Comparison of ENCODE assay signal across 11 mouse cellular contexts in the genomic region with DNA sequence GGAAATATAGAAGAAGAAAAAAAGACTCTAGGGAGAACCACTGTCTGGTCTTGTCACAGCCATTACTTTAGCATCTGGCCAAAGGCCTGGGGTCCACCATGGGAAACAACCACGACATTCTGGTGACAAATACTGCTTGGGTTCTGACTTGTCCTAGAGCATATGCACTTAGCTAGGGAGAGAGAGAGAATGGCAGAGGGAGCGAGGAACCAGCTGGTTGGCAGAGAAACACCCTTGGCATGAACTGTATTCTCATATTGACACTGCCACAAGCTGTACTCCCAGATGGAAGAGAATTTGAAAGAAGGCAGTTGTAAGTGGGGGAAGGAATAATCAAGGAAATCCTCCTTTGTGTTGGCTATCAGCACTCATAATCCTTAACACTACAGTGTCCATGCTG.
A peak's percentile ranks its signal among the peaks of the same experiment; 100 is the strongest.
DNase-seq lines count a peak whose midpoint lies in the region; ATAC-seq and TF ChIP-seq lines count a peak whose summit lies in the region.
"Had no signal": no experiment of that assay in that cellular context is flagged by ENCODE, and none has a peak within 500 bp of the region (broad histone marks: within the 10 kb centered on the region; RNA-seq: fewer than 3 reads in every experiment).

No protein-coding gene starts in this region.

- peak overlapping the region; percentile 58; the same call in 1 of the 2 replicates for H3K27ac ChIP-seq in forebrain, embryonic 14.5 days (ENCODE audit: low read depth, low read length)
- no peak overlapping the region for H3K27ac ChIP-seq in forebrain, embryonic 10.5 days
- peak overlapping the region; percentile 26; the same call in 1 of the 2 replicates for H3K27ac ChIP-seq in hindbrain, postnatal 0 days
- H3K27ac ChIP-seq: heart, embryonic 13.5 days; liver, embryonic 12.5 days had no signal

- no peak overlapping the region for H3K9ac ChIP-seq in forebrain, embryonic 14.5 days (ENCODE audit: low read length)
- H3K9ac ChIP-seq in hindbrain, postnatal 0 days (replicated peaks; ENCODE audit: low read length) = no peak overlapping the region
- H3K9ac ChIP-seq: heart, embryonic 13.5 days; liver, embryonic 12.5 days had no signal

- peaks cover 25% of the 10 kb centered on the region for H3K4me1 ChIP-seq in forebrain, embryonic 14.5 days (ENCODE audit: control insufficient read depth, insufficient read depth, low read length)
- peaks cover 17% of the 10 kb centered on the region for H3K4me1 ChIP-seq in forebrain, embryonic 10.5 days
- peaks cover 4% of the 10 kb centered on the region; the same call in 1 of the 2 replicates for H3K4me1 ChIP-seq in hindbrain, postnatal 0 days (ENCODE audit: insufficient read depth, low read length)
- H3K4me1 ChIP-seq: liver, embryonic 12.5 days had no signal

- H3K9me3 ChIP-seq in forebrain, embryonic 14.5 days (replicated peaks; ENCODE audit: control insufficient read depth, low read length) = no peaks in the 10 kb centered on the region
- H3K9me3 ChIP-seq in forebrain, embryonic 10.5 days = no peaks in the 10 kb centered on the region
- no peaks in the 10 kb centered on the region for H3K9me3 ChIP-seq in hindbrain, postnatal 0 days (ENCODE audit: low read length)
- H3K9me3 ChIP-seq: heart, embryonic 13.5 days; liver, embryonic 12.5 days had no signal

- no peak overlapping the region for H3K4me2 ChIP-seq in forebrain, embryonic 14.5 days (ENCODE audit: low read length)
- no peak overlapping the region for H3K4me2 ChIP-seq in hindbrain, postnatal 0 days (ENCODE audit: low read depth, low read length)
- H3K4me2 ChIP-seq: heart, embryonic 13.5 days; liver, embryonic 12.5 days had no signal

- H3K4me3 ChIP-seq in forebrain, embryonic 14.5 days (ENCODE audit: low read depth, low read length) = no peak overlapping the region
- no peak overlapping the region for H3K4me3 ChIP-seq in forebrain, embryonic 10.5 days
- no peak overlapping the region for H3K4me3 ChIP-seq in hindbrain, postnatal 0 days (ENCODE audit: low read length)
- H3K4me3 ChIP-seq: heart, embryonic 13.5 days; liver, embryonic 12.5 days had no signal

- intact Hi-C loops in heart, postnatal 14 days (cut with DNase I) = no loop called here

- H3K36me3 ChIP-seq in forebrain, embryonic 14.5 days (ENCODE audit: control insufficient read depth, insufficient read depth, low read length) = no peaks in the 10 kb centered on the region
- H3K36me3 ChIP-seq in forebrain, embryonic 10.5 days (replicated peaks) = no peaks in the 10 kb centered on the region
- H3K36me3 ChIP-seq in hindbrain, postnatal 0 days (ENCODE audit: insufficient read depth, low read length) = no peaks in the 10 kb centered on the region
- H3K36me3 ChIP-seq: liver, embryonic 12.5 days had no signal

- WGBS in forebrain, embryonic 14.5 days = 47% methylated on average over 2 of the region's 2 CpGs
- WGBS in forebrain, embryonic 10.5 days = 80% methylated on average over 2 of the region's 2 CpGs
- 29% methylated on average over 2 of the region's 2 CpGs for WGBS in hindbrain, postnatal 0 days

- peak; percentile 93 for ATAC-seq in forebrain, embryonic 14.5 days
- ATAC-seq in hindbrain, postnatal 0 days = peak; percentile 84
- ATAC-seq in monocyte, adult 5-6 weeks (replicated peaks; ENCODE audit: insufficient number of reproducible peaks, low FRiP score, low TSS enrichment, poor library complexity, severe bottlenecking) = no peak
- ATAC-seq: liver, embryonic 12.5 days had no signal

- peak; percentile 91 for DNase-seq in forebrain, embryonic 14.5 days (ENCODE audit: low spot score)
- no peak for DNase-seq in forebrain, embryonic 10.5 days (ENCODE audit: extremely low spot score, low spot score)
- peak; percentile 38 for DNase-seq in right cerebral cortex, postnatal 4 days
- DNase-seq in right cerebral cortex, postnatal 36 days (ENCODE audit: low spot score in 2 of 2) = no peak
- DNase-seq in hindbrain, postnatal 0 days (ENCODE audit: low spot score) = peak; percentile 80
- peak; percentile 31 for DNase-seq in telencephalon, adult 2 months (ENCODE audit: low read depth, low spot score)
- no peak for DNase-seq in heart, postnatal 14 days
- DNase-seq: kidney, adult 11 months had no signal

- TF ChIP-seq CTCF in hindbrain, postnatal 0 days (IDR thresholded peaks at IDR 0.05; ENCODE audit: low read depth) = no peak

- no peaks in the 10 kb centered on the region for H3K27me3 ChIP-seq in forebrain, embryonic 14.5 days (replicated peaks; ENCODE audit: control insufficient read depth, insufficient read depth, low read length)
- H3K27me3 ChIP-seq in forebrain, embryonic 10.5 days (ENCODE audit: poor library complexity, severe bottlenecking) = peaks cover 11% of the 10 kb centered on the region
- no peaks in the 10 kb centered on the region for H3K27me3 ChIP-seq in hindbrain, postnatal 0 days (ENCODE audit: insufficient read depth, low read length)
- H3K27me3 ChIP-seq: heart, embryonic 13.5 days; liver, embryonic 12.5 days had no signal

Comparison
In these comparisons a context has a peak if more than half of its experiments do, and no peak if none do; other contexts are left out.
1. DNase-seq: peak in forebrain, embryonic 14.5 days (single experiment), right cerebral cortex, postnatal 4 days (single experiment), hindbrain, postnatal 0 days (single experiment) and telencephalon, adult 2 months (single experiment); none in forebrain, embryonic 10.5 days (single experiment), right cerebral cortex, postnatal 36 days (0 of 2) and heart, postnatal 14 days (0 of 2).